Mouse (Mus musculus): ENCODE data around the gene Arhgap5.

DNA sequence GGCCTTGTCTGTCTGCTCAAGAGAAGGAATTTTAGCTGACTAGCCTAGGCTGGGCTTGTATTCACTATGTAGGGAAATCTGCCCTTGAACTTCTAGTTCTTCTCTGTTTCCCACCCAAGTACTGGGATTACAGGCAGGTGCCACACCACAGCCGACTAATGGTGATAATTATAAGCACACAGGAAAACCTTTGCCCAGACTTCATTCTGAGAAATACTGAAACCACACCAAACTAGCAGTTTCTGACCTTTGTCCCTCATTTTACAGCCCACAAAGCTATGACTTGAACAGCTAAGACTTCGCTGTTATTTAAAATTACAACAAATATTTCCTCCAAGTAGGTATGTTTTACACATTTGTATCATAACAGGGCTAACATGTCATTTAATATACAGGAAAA, 98.7 kb downstream of the Arhgap5 start:
- TF ChIP-seq CTCF (IDR thresholded peaks at IDR 0.05; ENCODE audit: low read depth) (0 out of 2 replicates have a peak, but pooled peaks have one; percentile 2), EP300 (optimal IDR thresholded peaks at IDR 0.05) (no peak)

Data from stomach, postnatal 0 days (tissue).